Mouse (Mus musculus): ENCODE results near the gene Col16a1. TPM values are rescaled to one million over a fixed set of nuclear protein-coding genes. Genes with fewer than 3 reads are reported as not detected.
A peak's percentile ranks its signal among the peaks of the same experiment; 100 is the strongest.

Col16a1 gene
- total RNA-seq, 2 experiments from 2014 or later: 3.5 to 7.9 TPM

- no peak for TF ChIP-seq CTCF (IDR thresholded peaks at IDR 0.05)
- no peak for DNase-seq
- H3K27ac ChIP-seq: no peak overlapping the region
- intact Hi-C loops (cut with DNase I): no loop called here
- H3K4me3 ChIP-seq: no peak overlapping the region
Observed at GRCm38 (mm10) chr4:130023511-130024231, 24.0 kb upstream of the Col16a1 start.

GRCm38 (mm10) chr4:130025544-130025943, 22.1 kb upstream of the Col16a1 start:
- no peak for TF ChIP-seq CTCF (IDR thresholded peaks at IDR 0.05)
- intact Hi-C loops (cut with DNase I): no loop called here
- H3K27ac ChIP-seq: no peak overlapping the region
- DNase-seq: no peak
- no peak overlapping the region for H3K4me3 ChIP-seq

GRCm38 (mm10) chr4:130031146-130031545, 16.5 kb upstream of the Col16a1 start:
- Histone ChIP-seq H3K27ac (no peak overlapping the region), H3K4me3 (no peak overlapping the region)
- intact Hi-C loops (cut with DNase I): no loop called here
- no peak for DNase-seq
- TF ChIP-seq CTCF (IDR thresholded peaks at IDR 0.05): no peak

GRCm38 (mm10) chr4:130033496-130033895, 14.1 kb upstream of the Col16a1 start:
- DNase-seq: no peak
- Histone ChIP-seq H3K27ac (no peak overlapping the region), H3K4me3 (no peak overlapping the region)
- no peak for TF ChIP-seq CTCF (IDR thresholded peaks at IDR 0.05)
- intact Hi-C loops (cut with DNase I): no loop called here

GRCm38 (mm10) chr4:130036112-130036511, 11.5 kb upstream of the Col16a1 start:
- peak; percentile 63 for DNase-seq
- Histone ChIP-seq H3K4me3 (peak overlapping the region; percentile 32), H3K27ac (peak overlapping the region; percentile 74)
- intact Hi-C loops (cut with DNase I): loop anchor here (1.0 to 5.0 kb wide), 3 partner anchors 46 to 74 kb away; no protein-coding TSS in a partner anchor
- peak; percentile 82 for TF ChIP-seq CTCF (IDR thresholded peaks at IDR 0.05)

GRCm38 (mm10) chr4:130036573-130037401, 10.9 kb upstream of the Col16a1 start:
- DNase-seq: peak; percentile 80
- TF ChIP-seq CTCF (IDR thresholded peaks at IDR 0.05): no peak
- Histone ChIP-seq H3K4me3 (peak overlapping the region; percentile 32), H3K27ac (peak overlapping the region; percentile 74)
- intact Hi-C loops (cut with DNase I): loop anchor here (1.0 to 5.0 kb wide), 3 partner anchors 46 to 74 kb away; no protein-coding TSS in a partner anchor

- Histone ChIP-seq H3K4me3 (no peak overlapping the region), H3K27ac (no peak overlapping the region)
- TF ChIP-seq CTCF (IDR thresholded peaks at IDR 0.05): no peak
- intact Hi-C loops (cut with DNase I): loop anchor here (5.0 kb wide), 1 partner anchor 77 kb away; no protein-coding TSS in a partner anchor
- no peak for DNase-seq
Observed at GRCm38 (mm10) chr4:130039351-130039750, 8.3 kb upstream of the Col16a1 start.

- intact Hi-C loops (cut with DNase I): no loop called here
- H3K27ac ChIP-seq: no peak overlapping the region
- TF ChIP-seq CTCF (IDR thresholded peaks at IDR 0.05): no peak
- no peak for DNase-seq
- no peak overlapping the region for H3K4me3 ChIP-seq
Observed at GRCm38 (mm10) chr4:130041076-130041475, 6.6 kb upstream of the Col16a1 start.

GRCm38 (mm10) chr4:130044211-130044610, 3.4 kb upstream of the Col16a1 start:
- TF ChIP-seq CTCF (IDR thresholded peaks at IDR 0.05): no peak
- no peak overlapping the region for H3K4me3 ChIP-seq
- no peak overlapping the region for H3K27ac ChIP-seq
- intact Hi-C loops (cut with DNase I): no loop called here
- peak; percentile 37 for DNase-seq

GRCm38 (mm10) chr4:130045609-130046008, 2.0 kb upstream of the Col16a1 start:
- H3K4me3 ChIP-seq: peak overlapping the region; percentile 44
- no peak for TF ChIP-seq CTCF (IDR thresholded peaks at IDR 0.05)
- intact Hi-C loops (cut with DNase I): no loop called here
- peak overlapping the region; percentile 77 for H3K27ac ChIP-seq
- peak; percentile 68 for DNase-seq

GRCm38 (mm10) chr4:130048203-130048479, 501 bp downstream of the Col16a1 start:
- no peak for TF ChIP-seq CTCF (IDR thresholded peaks at IDR 0.05)
- no peak for DNase-seq
- intact Hi-C loops (cut with DNase I): no loop called here
- Histone ChIP-seq H3K27ac (peak overlapping the region; percentile 86), H3K4me3 (peak overlapping the region; percentile 74)

- peak; percentile 84 for DNase-seq
- Histone ChIP-seq H3K27ac (peak overlapping the region; percentile 41), H3K4me3 (no peak overlapping the region)
- intact Hi-C loops (cut with DNase I): no loop called here
- TF ChIP-seq CTCF (IDR thresholded peaks at IDR 0.05): no peak
Observed at GRCm38 (mm10) chr4:130050056-130050824, 2.6 kb downstream of the Col16a1 start.

- H3K27ac ChIP-seq: no peak overlapping the region
- peak; percentile 16; the same call in 1 of the 2 replicates for TF ChIP-seq CTCF (IDR thresholded peaks at IDR 0.05)
- DNase-seq: no peak
- intact Hi-C loops (cut with DNase I): no loop called here
- H3K4me3 ChIP-seq: no peak overlapping the region
Observed at GRCm38 (mm10) chr4:130052283-130052682, 4.6 kb downstream of the Col16a1 start.

Data from gastrocnemius, adult 2 months (tissue).